Mouse (Mus musculus) c-Kit-positive CD71-positive TER-119-positive erythroid progenitor cells, embryonic 14.5 days (primary cell): Measurements from ENCODE around the gene Irf2bp2.
A peak's percentile ranks its signal among the peaks of the same experiment; 100 is the strongest.
"Not testable (repeated sequence)": the region's sequence is repeated elsewhere in the genome, so short reads cannot be mapped to it uniquely, and the experiment has no call there.

Experiments used
- DNase-seq: peaks from one replicate; pipeline ENCODE4 v3.0.0-alpha.2; 2013; ENCODE audit warnings: low spot score

Irf2bp2 gene

GRCm38 (mm10) chr8:126601325-126601724, 7.5 kb upstream of the Irf2bp2 start:
- no peak for DNase-seq

GRCm38 (mm10) chr8:126600816-126601243, 7.0 kb upstream of the Irf2bp2 start:
- no peak for DNase-seq

GRCm38 (mm10) chr8:126600388-126600787, 6.6 kb upstream of the Irf2bp2 start:
- not testable (repeated sequence) for DNase-seq

- no peak for DNase-seq
These were observed 5.5 kb upstream of the Irf2bp2 start for GRCm38 (mm10) chr8:126599297-126599696.

- DNase-seq = peak; percentile 89
These were observed 4.4 kb upstream of the Irf2bp2 start for GRCm38 (mm10) chr8:126598218-126598617.

- DNase-seq = no peak
These were observed 2.9 kb upstream of the Irf2bp2 start for GRCm38 (mm10) chr8:126596721-126597120.

- DNase-seq = peak; percentile 30
These were observed 2.4 kb upstream of the Irf2bp2 start for GRCm38 (mm10) chr8:126596097-126596634.

- DNase-seq = peak; percentile 27
These were observed 1.6 kb upstream of the Irf2bp2 start for GRCm38 (mm10) chr8:126595204-126596061.

GRCm38 (mm10) chr8:126594481-126595000, 755 bp upstream of the Irf2bp2 start:
- DNase-seq = peak; percentile 87

GRCm38 (mm10) chr8:126592771-126593571, 815 bp downstream of the Irf2bp2 start:
- DNase-seq = peak; percentile 29

GRCm38 (mm10) chr8:126592381-126592770, 1.4 kb downstream of the Irf2bp2 start:
- DNase-seq = peak; percentile 45

GRCm38 (mm10) chr8:126591821-126592268, 1.9 kb downstream of the Irf2bp2 start:
- DNase-seq = peak; percentile 59

GRCm38 (mm10) chr8:126591141-126591820, 2.5 kb downstream of the Irf2bp2 start:
- DNase-seq = peak; percentile 44

GRCm38 (mm10) chr8:126590599-126590998, 3.2 kb downstream of the Irf2bp2 start:
- no peak for DNase-seq

GRCm38 (mm10) chr8:126590024-126590529, 3.7 kb downstream of the Irf2bp2 start:
- DNase-seq = peak; percentile 65

- no peak for DNase-seq
These were observed 4.2 kb downstream of the Irf2bp2 start for GRCm38 (mm10) chr8:126589507-126590023.

GRCm38 (mm10) chr8:126588636-126589506, 4.9 kb downstream of the Irf2bp2 start:
- DNase-seq = peak; percentile 76

GRCm38 (mm10) chr8:126587836-126588503, 5.8 kb downstream of the Irf2bp2 start:
- DNase-seq = peak; percentile 24
